Mouse (Mus musculus) cerebellum, adult 2 months (tissue): Measurements from ENCODE around the gene Rtel1.

Source experiments
- CTCF ChIP-seq: fragments of 200-500 bp; IDR thresholded peaks from 2 replicates; pipeline ENCODE4 v1.5.1; 2011; ENCODE audit warnings: low read depth, mild to moderate bottlenecking, control low read depth, low read length, moderate library complexity, borderline replicate concordance; ENCODE audit not compliant: insufficient read depth
- POLR2A ChIP-seq: fragments of 200-500 bp; IDR thresholded peaks from 2 replicates; pipeline ENCODE4 v1.6.1; 2011; ENCODE audit warnings: low read length, control low read depth, borderline replicate concordance; ENCODE audit not compliant: insufficient read depth

DNA sequence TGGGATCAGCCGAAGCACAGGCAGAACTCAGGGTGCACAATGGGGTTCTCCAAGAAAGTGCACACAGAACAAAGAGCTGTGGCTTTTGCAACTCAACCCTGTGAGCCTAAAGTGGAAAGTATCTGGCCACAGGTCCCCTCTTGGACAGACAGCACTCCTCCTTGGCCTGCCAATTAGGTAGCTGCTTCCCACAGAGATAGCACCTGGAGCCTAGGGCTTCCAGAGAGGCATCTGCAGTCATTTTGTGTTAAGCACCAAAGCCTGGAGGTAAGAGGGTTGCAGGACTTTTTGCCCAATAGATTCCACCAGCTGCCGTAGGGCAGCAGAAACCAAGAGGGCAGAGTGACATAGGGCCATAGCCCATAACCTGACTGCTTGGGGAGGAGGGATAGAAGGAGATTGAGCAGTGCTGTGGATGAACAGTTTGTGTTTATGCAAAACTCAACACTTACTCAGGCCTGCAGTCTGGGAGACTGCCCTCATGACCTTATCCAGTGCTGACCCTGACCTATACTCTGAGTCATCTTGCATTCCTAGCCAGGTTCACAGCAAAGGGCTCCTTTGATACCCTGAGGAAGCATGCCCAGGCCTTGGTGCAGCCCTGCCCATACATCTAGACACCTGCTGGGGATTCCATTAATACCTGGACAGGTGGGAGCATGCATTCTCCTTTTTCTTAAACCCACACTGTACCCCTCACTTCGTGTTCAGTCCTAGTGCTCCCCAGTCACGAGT lies 70.8 kb downstream of the Rtel1 start:
- TF ChIP-seq CTCF (no peak), POLR2A (no peak)
